Mouse (Mus musculus) macrophage (primary cell): ENCODE results near the gene Pappa. TPM values are rescaled to one million over a fixed set of nuclear protein-coding genes. Genes with fewer than 3 reads are reported as not detected.

Experiments used
- H3K27ac ChIP-seq: fragments of 350-480 bp; formaldehyde crosslinking; 2 replicates; pipeline ENCODE4 v1.9.0; 2021
- H3K36me3 ChIP-seq: fragments of 350-480 bp; formaldehyde crosslinking; 2 replicates; pipeline ENCODE4 v1.9.0; 2021; ENCODE audit errors: inconsistent target
- H3K4me3 ChIP-seq: fragments of 350-480 bp; formaldehyde crosslinking; 2 replicates; pipeline ENCODE4 v1.9.0; 2021; ENCODE audit errors: inconsistent target
- H3K79me2 ChIP-seq: fragments of 350-480 bp; formaldehyde crosslinking; 2 replicates; pipeline ENCODE4 v1.9.0; 2021; ENCODE audit errors: inconsistent target
- WGBS: methylation state at CpG from one replicate; pipeline ENCODE4 v1.1.7; 2026; ENCODE audit warnings: inconsistent platforms; ENCODE audit not compliant: missing documents; 5-methylcytosine and 5-hydroxymethylcytosine counted together
- polyA plus RNA-seq: library from polyadenylated mRNA; stranded (reverse); fragments of 250-400 nt; gene quantifications from 3 replicates; pipeline ENCODE4 v1.2.4, GENCODE M21; 2018; ENCODE audit warnings: inconsistent platforms
- total RNA-seq, 78 experiments: library from RNA; depleted of rRNA; stranded (reverse); fragments of 250-400 nt; gene quantifications; 1 replicate in 9 of 78; 2 replicates in 24 of 78; 3 replicates in 43 of 78; 4 replicates in 2 of 78; pipeline ENCODE4 v1.2.4; 2018; ENCODE audit warnings: inconsistent platforms in 56 of 78

Gene Pappa
- total RNA-seq (2018; cell fraction: chromatin; rRNA removed): 1 to 10 TPM in 1 of 26 experiments, not detected in 25; 1.8 TPM
- not detected for total RNA-seq (2018; cell fraction: cytosol; rRNA removed)
- under 1 TPM in 1 of 26 experiments, not detected in 25; 0.17 TPM for total RNA-seq (2018; cell fraction: nucleus; rRNA removed)
- not detected in 3 replicates for polyA plus RNA-seq

- H3K36me3 ChIP-seq: no peaks in the 10 kb centered on the region
- H3K4me3 ChIP-seq: no peak within 1 kb of the TSS
- H3K27ac ChIP-seq: no peak within 1 kb of the TSS
- no peaks in the 10 kb centered on the region for H3K79me2 ChIP-seq
- WGBS: 2% methylated on average over 15 of the region's 16 CpGs
Measured at GRCm38 (mm10) chr4:65123741-65124224, at the start of gene Pappa. Gene Pappa, plus strand, starts transcription at chr4:65124174.

DNA sequence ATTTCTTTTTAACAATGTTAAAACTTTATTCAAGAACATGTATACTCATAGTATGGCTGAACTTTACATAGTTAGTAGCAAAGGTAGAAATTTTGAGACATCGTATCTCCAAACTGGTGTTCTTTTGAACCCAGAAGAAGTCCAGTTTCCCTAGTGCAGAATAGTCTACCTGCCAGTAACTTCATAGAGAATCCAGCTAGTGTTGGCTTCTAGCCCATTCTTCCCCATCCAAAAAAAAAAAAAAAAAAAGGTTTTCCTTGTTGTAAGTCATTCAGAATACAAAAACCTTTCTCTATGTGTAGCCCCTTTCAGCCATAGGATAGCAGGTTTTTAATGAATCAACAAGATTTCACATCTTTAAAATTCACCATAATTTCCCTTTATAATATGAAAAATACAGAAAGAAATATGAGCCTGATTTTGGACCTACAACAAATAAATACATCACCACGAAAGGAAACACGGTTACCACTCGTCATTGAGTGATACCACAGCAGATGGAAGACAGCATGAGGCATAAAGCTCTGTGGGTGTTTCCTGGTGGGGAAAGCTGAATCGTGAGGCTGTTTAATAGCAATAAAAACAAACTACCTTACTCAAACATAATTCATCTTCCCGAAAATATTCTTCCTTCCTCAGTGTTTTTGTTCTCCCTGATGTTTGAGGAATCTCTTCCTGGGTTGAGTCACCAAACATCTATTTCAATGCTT is 45.9 kb upstream of the Pappa start:
- H3K27ac ChIP-seq: no peak overlapping the region
- H3K4me3 ChIP-seq: no peak overlapping the region
- H3K36me3 ChIP-seq: no peaks in the 10 kb centered on the region
- H3K79me2 ChIP-seq: no peaks in the 10 kb centered on the region
- 75% methylated on average over 6 of the region's 6 CpGs for whole genome bisulfite sequencing

DNA sequence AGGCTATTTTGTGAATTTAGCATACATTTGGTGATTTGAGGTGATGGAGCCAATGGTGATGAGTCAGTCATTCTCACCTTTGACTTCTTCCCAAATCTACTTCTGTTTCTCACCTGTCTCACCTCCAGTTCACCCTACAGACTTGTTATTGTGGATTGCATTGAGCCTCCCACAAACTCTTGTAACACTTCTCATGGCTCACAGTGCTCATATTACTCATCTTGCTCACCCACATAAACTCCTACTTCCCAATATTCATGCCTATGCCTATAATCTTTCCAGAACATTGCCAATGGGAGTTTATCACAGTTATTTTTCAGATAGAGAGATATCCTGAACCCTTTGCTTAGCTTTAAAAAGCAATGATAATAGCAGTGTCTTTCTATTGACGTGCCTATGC is 37.1 kb upstream of the Pappa start:
- 73% methylated on average over 1 of the region's 1 CpGs for WGBS
- H3K36me3 ChIP-seq: no peaks in the 10 kb centered on the region
- H3K4me3 ChIP-seq: no peak overlapping the region
- no peak overlapping the region for H3K27ac ChIP-seq
- no peaks in the 10 kb centered on the region for H3K79me2 ChIP-seq

DNA sequence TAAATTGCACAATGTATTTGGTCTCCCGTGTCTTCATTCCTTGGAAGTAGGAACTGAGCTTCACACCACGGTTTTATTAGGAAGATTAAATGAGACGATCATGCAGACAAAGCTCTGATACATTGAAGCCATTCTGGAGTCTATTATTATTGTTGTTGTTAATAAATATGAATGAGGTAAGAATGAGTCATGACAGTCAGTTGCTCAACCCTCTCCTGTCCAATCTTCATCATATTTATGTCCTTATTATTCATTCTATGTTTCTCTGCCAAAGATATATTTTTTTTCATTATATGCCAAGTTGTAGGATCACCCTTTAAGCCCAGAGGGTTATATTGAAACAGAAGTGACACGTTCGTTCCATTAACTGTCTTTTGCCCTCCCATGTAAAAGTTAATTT is 36.4 kb upstream of the Pappa start:
- H3K4me3 ChIP-seq: no peak overlapping the region
- H3K27ac ChIP-seq: no peak overlapping the region
- 81% methylated on average over 5 of the region's 5 CpGs for WGBS
- H3K36me3 ChIP-seq: no peaks in the 10 kb centered on the region
- no peaks in the 10 kb centered on the region for H3K79me2 ChIP-seq

DNA sequence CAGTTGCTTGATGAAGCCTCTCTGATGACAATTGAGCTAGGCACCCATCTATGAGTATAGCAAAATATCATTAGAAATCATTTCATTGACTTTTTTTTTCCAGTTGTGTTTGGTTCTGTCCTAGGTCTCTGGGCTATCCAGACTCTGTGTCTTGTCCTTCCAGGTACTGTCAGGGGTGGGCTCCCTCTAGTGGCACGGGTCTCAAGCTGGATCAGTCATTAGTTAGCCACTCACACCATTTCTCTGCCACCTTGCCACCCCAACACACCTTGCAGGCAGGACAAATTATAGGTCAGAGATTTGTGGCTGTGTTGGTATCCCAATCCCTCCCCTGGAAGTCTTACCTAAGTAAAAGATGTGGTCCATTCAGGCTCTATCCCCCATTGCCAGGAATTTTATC is 31.8 kb upstream of the Pappa start:
- Histone ChIP-seq H3K79me2 (no peaks in the 10 kb centered on the region), H3K27ac (no peak overlapping the region), H3K36me3 (no peaks in the 10 kb centered on the region), H3K4me3 (no peak overlapping the region)
- WGBS: 0% methylated on average over 1 of the region's 1 CpGs

- Histone ChIP-seq H3K4me3 (no peak overlapping the region), H3K27ac (no peak overlapping the region), H3K79me2 (no peaks in the 10 kb centered on the region), H3K36me3 (no peaks in the 10 kb centered on the region)
- WGBS: 77% methylated on average over 1 of the region's 1 CpGs
Measured at GRCm38 (mm10) chr4:65120329-65120728, 3.6 kb upstream of the Pappa start.

- no peaks in the 10 kb centered on the region for H3K79me2 ChIP-seq
- H3K36me3 ChIP-seq: no peaks in the 10 kb centered on the region
- no peak overlapping the region for H3K4me3 ChIP-seq
- 0% methylated on average over 2 of the region's 2 CpGs for WGBS
- H3K27ac ChIP-seq: no peak overlapping the region
Measured at GRCm38 (mm10) chr4:65122841-65123240, 1.1 kb upstream of the Pappa start.

GRCm38 (mm10) chr4:65124369-65125151 is 586 bp downstream of the Pappa start:
- no peak overlapping the region for H3K4me3 ChIP-seq
- 5% methylated on average over 52 of the region's 80 CpGs for WGBS
- no peaks in the 10 kb centered on the region for H3K79me2 ChIP-seq

GRCm38 (mm10) chr4:65125341-65126332 is 1.7 kb downstream of the Pappa start:
- H3K36me3 ChIP-seq: no peaks in the 10 kb centered on the region
- 3% methylated on average over 30 of the region's 30 CpGs for WGBS
- H3K79me2 ChIP-seq: no peaks in the 10 kb centered on the region
- no peak overlapping the region for H3K4me3 ChIP-seq
- no peak overlapping the region for H3K27ac ChIP-seq

More at GRCm38 (mm10) chr4:65124369-65125151, 586 bp downstream of the Pappa start:
- H3K36me3 ChIP-seq: no peaks in the 10 kb centered on the region
- no peak overlapping the region for H3K27ac ChIP-seq

DNA sequence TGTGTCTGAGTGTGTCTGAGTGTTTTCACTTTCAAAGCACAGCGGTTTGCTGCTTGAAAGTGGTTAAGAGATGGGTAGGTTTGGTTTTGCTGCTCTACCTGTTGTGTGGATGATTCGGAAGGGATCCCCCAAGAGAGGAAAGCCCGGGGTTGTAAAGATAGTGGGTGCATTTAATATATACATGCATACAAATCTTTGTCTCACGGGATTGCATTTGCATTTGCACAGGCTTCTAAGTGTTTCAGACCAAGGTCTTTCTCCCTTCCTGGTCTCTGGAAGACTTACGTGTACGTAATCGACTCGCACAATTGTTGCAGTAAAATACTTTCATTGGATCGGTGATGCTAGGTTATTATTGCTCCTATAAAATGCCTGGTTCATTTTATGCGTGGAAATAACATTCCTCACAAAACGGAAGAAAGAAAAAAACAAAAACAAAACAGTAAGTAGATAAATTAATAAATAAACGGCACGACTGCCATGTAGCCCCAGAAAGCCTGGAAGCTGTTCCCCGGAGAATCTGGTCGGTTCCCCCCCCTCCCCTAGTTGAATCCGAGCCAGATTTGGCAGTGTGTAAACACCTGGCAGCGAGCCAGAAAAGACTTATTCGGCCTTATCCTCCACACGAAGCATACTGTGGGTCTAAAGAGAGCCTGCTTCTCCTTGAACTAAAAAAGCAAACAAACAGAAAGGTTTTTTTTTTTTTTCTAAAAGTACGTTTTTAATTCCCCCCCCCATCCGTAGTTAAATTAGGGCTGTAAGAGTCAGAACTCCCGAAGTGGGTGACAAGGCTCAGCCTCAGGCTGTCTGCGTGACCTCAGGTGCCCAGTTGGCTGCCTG is 2.7 kb downstream of the Pappa start:
- Histone ChIP-seq H3K27ac (no peak overlapping the region), H3K4me3 (no peak overlapping the region), H3K36me3 (no peaks in the 10 kb centered on the region), H3K79me2 (no peaks in the 10 kb centered on the region)
- 9% methylated on average over 22 of the region's 23 CpGs for WGBS

DNA sequence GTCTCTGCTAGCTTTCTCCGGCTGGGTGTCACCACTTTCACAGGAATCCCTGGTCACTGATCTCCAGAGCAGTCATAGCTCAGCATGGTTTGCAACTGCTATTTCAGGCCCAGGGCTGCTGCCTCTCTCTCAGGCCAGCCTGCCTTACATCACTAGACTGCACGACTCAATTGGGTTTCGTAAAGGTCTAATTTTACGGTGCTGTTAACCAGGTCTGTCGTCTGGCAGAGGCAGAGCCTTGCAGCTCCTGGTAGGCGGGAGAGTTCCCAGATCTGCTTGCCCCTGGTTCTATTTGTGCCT is 3.3 kb downstream of the Pappa start:
- Histone ChIP-seq H3K79me2 (no peaks in the 10 kb centered on the region), H3K4me3 (no peak overlapping the region), H3K27ac (no peak overlapping the region), H3K36me3 (no peaks in the 10 kb centered on the region)
- 77% methylated on average over 6 of the region's 6 CpGs for WGBS

DNA sequence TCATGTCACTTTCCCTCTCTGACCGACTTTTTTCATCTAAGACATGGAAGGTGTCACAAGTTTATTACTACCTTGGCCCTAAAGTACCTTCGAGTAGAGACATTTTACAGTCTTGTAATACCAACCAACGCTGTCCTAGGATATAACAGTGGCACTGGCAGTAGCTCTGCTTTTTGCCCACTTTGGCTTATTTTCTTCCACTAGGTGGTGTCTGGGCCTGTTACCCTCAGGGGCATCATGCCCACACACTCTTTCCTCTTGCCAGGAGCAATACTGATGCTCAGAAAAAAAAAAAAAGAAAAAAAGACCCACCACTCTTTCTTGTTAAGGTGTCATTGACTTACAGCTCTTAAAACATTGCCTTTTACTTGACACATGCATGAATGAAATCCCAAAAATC is 8.7 kb downstream of the Pappa start:
- no peak overlapping the region for H3K4me3 ChIP-seq
- no peak overlapping the region for H3K27ac ChIP-seq
- WGBS: 79% methylated on average over 3 of the region's 3 CpGs
- no peaks in the 10 kb centered on the region for H3K36me3 ChIP-seq
- H3K79me2 ChIP-seq: no peaks in the 10 kb centered on the region

- Histone ChIP-seq H3K79me2 (no peaks in the 10 kb centered on the region), H3K4me3 (no peak overlapping the region), H3K27ac (no peak overlapping the region), H3K36me3 (no peaks in the 10 kb centered on the region)
- 77% methylated on average over 5 of the region's 5 CpGs for WGBS
Measured at GRCm38 (mm10) chr4:65134358-65134757, 10.4 kb downstream of the Pappa start.
